Mouse (Mus musculus): Measurements from ENCODE around the gene Ankrd9. TPM values are rescaled to one million over a fixed set of nuclear protein-coding genes. Genes with fewer than 3 reads are reported as not detected.

Ankrd9 gene
- total RNA-seq (2015; ENCODE audit: low replicate concordance) (8.4 and 13.3 TPM in 2 replicates), total RNA-seq (2017; ENCODE audit: low replicate concordance) (18.3 and 20.3 TPM in 2 replicates)

GRCm38 (mm10) chr12:110978607-110979406, at the start of gene Ankrd9:
Gene Ankrd9, minus strand, starts transcription at chr12:110979040.
- ATAC-seq (replicated peaks; ENCODE audit: low FRiP score, poor library complexity, severe bottlenecking): peak; percentile 75

GRCm38 (mm10) chr12:111021577-111021976, 42.7 kb upstream of the Ankrd9 start:
- ATAC-seq (replicated peaks; ENCODE audit: low FRiP score, poor library complexity, severe bottlenecking): no peak

GRCm38 (mm10) chr12:111021138-111021537, 42.3 kb upstream of the Ankrd9 start:
- ATAC-seq (replicated peaks; ENCODE audit: low FRiP score, poor library complexity, severe bottlenecking): no peak

- no peak for ATAC-seq (replicated peaks; ENCODE audit: low FRiP score, poor library complexity, severe bottlenecking)
Measured at GRCm38 (mm10) chr12:111019086-111019485, 40.2 kb upstream of the Ankrd9 start.

- no peak for ATAC-seq (replicated peaks; ENCODE audit: low FRiP score, poor library complexity, severe bottlenecking)
Measured at GRCm38 (mm10) chr12:111018068-111018467, 39.2 kb upstream of the Ankrd9 start.

- ATAC-seq (replicated peaks; ENCODE audit: low FRiP score, poor library complexity, severe bottlenecking): no peak
Measured at GRCm38 (mm10) chr12:111016807-111017206, 38.0 kb upstream of the Ankrd9 start.

GRCm38 (mm10) chr12:111009615-111010257, 30.9 kb upstream of the Ankrd9 start:
- no peak for ATAC-seq (replicated peaks; ENCODE audit: low FRiP score, poor library complexity, severe bottlenecking)

GRCm38 (mm10) chr12:111008500-111009490, 30.0 kb upstream of the Ankrd9 start:
- peak; percentile 44; the same call in 1 of the 2 replicates for ATAC-seq (replicated peaks; ENCODE audit: low FRiP score, poor library complexity, severe bottlenecking)

GRCm38 (mm10) chr12:111007134-111008103, 28.6 kb upstream of the Ankrd9 start:
- no peak for ATAC-seq (replicated peaks; ENCODE audit: low FRiP score, poor library complexity, severe bottlenecking)

- no peak for ATAC-seq (replicated peaks; ENCODE audit: low FRiP score, poor library complexity, severe bottlenecking)
Measured at GRCm38 (mm10) chr12:111006339-111006738, 27.5 kb upstream of the Ankrd9 start.

GRCm38 (mm10) chr12:111005803-111006202, 27.0 kb upstream of the Ankrd9 start:
- ATAC-seq (replicated peaks; ENCODE audit: low FRiP score, poor library complexity, severe bottlenecking): no peak

- peak; percentile 52; the same call in 1 of the 2 replicates for ATAC-seq (replicated peaks; ENCODE audit: low FRiP score, poor library complexity, severe bottlenecking)
Measured at GRCm38 (mm10) chr12:111004142-111004541, 25.3 kb upstream of the Ankrd9 start.

GRCm38 (mm10) chr12:111000956-111001355, 22.1 kb upstream of the Ankrd9 start:
- no peak for ATAC-seq (replicated peaks; ENCODE audit: low FRiP score, poor library complexity, severe bottlenecking)

GRCm38 (mm10) chr12:110999820-111000219, 21.0 kb upstream of the Ankrd9 start:
- ATAC-seq (replicated peaks; ENCODE audit: low FRiP score, poor library complexity, severe bottlenecking): peak; percentile 80

- no peak for ATAC-seq (replicated peaks; ENCODE audit: low FRiP score, poor library complexity, severe bottlenecking)
Measured at GRCm38 (mm10) chr12:110998092-110998491, 19.3 kb upstream of the Ankrd9 start.

GRCm38 (mm10) chr12:110994666-110995065, 15.8 kb upstream of the Ankrd9 start:
- no peak for ATAC-seq (replicated peaks; ENCODE audit: low FRiP score, poor library complexity, severe bottlenecking)

- no peak for ATAC-seq (replicated peaks; ENCODE audit: low FRiP score, poor library complexity, severe bottlenecking)
Measured at GRCm38 (mm10) chr12:110993226-110993625, 14.4 kb upstream of the Ankrd9 start.

- ATAC-seq (replicated peaks; ENCODE audit: low FRiP score, poor library complexity, severe bottlenecking): no peak
Measured at GRCm38 (mm10) chr12:110992771-110993170, 13.9 kb upstream of the Ankrd9 start.

GRCm38 (mm10) chr12:110992128-110992553, 13.3 kb upstream of the Ankrd9 start:
- ATAC-seq (replicated peaks; ENCODE audit: low FRiP score, poor library complexity, severe bottlenecking): peak; percentile 94
